Mouse (Mus musculus): ENCODE data around the gene Il22ra1.
"Not testable (repeated sequence)": the region's sequence is repeated elsewhere in the genome, so short reads cannot be mapped to it uniquely, and the experiment has no call there.

The Il22ra1 gene

GRCm38 (mm10) chr4:135727817-135728216 is at the start of gene Il22ra1:
TSS of gene Il22ra1 (plus strand) at chr4:135728172.
- DNase-seq, result no peak

- no peak for DNase-seq
These were observed 48.7 kb upstream of the Il22ra1 start for GRCm38 (mm10) chr4:135679316-135679715.

GRCm38 (mm10) chr4:135681789-135682188 is 46.2 kb upstream of the Il22ra1 start:
- no peak for DNase-seq

- DNase-seq, result no peak
These were observed 44.4 kb upstream of the Il22ra1 start for GRCm38 (mm10) chr4:135683553-135683952.

- no peak for DNase-seq
These were observed 43.2 kb upstream of the Il22ra1 start for GRCm38 (mm10) chr4:135684731-135685130.

- DNase-seq, result no peak
These were observed 41.9 kb upstream of the Il22ra1 start, which contains the start of gene Ifnlr1 for GRCm38 (mm10) chr4:135685906-135686567. TSS of gene Ifnlr1 (plus strand) at chr4:135686287.

- DNase-seq, result no peak
These were observed 41.4 kb upstream of the Il22ra1 start for GRCm38 (mm10) chr4:135686568-135686953.

GRCm38 (mm10) chr4:135689797-135690196 is 38.2 kb upstream of the Il22ra1 start:
- no peak for DNase-seq

GRCm38 (mm10) chr4:135690241-135690640 is 37.7 kb upstream of the Il22ra1 start:
- DNase-seq, result no peak

GRCm38 (mm10) chr4:135692916-135693315 is 35.1 kb upstream of the Il22ra1 start:
- no peak for DNase-seq

GRCm38 (mm10) chr4:135698498-135698897 is 29.5 kb upstream of the Il22ra1 start:
- no peak for DNase-seq

GRCm38 (mm10) chr4:135703497-135703896 is 24.5 kb upstream of the Il22ra1 start:
- no peak for DNase-seq

- no peak for DNase-seq
These were observed 24.0 kb upstream of the Il22ra1 start for GRCm38 (mm10) chr4:135704016-135704415.

- DNase-seq, result no peak
These were observed 21.9 kb upstream of the Il22ra1 start for GRCm38 (mm10) chr4:135706045-135706444.

GRCm38 (mm10) chr4:135709072-135709564 is 18.9 kb upstream of the Il22ra1 start:
- DNase-seq, result peak; percentile 79

- no peak for DNase-seq
These were observed 18.4 kb upstream of the Il22ra1 start for GRCm38 (mm10) chr4:135709621-135710020.

- no peak for DNase-seq
These were observed 17.6 kb upstream of the Il22ra1 start for GRCm38 (mm10) chr4:135710392-135710791.

GRCm38 (mm10) chr4:135714776-135715175 is 13.2 kb upstream of the Il22ra1 start:
- DNase-seq, result no peak

GRCm38 (mm10) chr4:135716438-135716837 is 11.5 kb upstream of the Il22ra1 start:
- DNase-seq, result not testable (repeated sequence)

GRCm38 (mm10) chr4:135722540-135723290 is 5.3 kb upstream of the Il22ra1 start:
- DNase-seq, result peak; percentile 8

- no peak for DNase-seq
These were observed 1.6 kb upstream of the Il22ra1 start for GRCm38 (mm10) chr4:135726416-135726815.

GRCm38 (mm10) chr4:135730204-135730603 is 2.2 kb downstream of the Il22ra1 start:
- no peak for DNase-seq

- no peak for DNase-seq
These were observed 3.0 kb downstream of the Il22ra1 start for GRCm38 (mm10) chr4:135730951-135731350.

GRCm38 (mm10) chr4:135733901-135734300 is 5.9 kb downstream of the Il22ra1 start:
- DNase-seq, result no peak
